Mouse (Mus musculus) heart, embryonic 13.5 days (tissue): ENCODE results near the gene Tespa1. TPM values are rescaled to one million over a fixed set of nuclear protein-coding genes. Genes with fewer than 3 reads are reported as not detected.
"Not testable (repeated sequence)": the region's sequence is repeated elsewhere in the genome, so short reads cannot be mapped to it uniquely, and the experiment has no call there.

Source experiments
- ATAC-seq: fragments of 200-750 bp; cut with Nextera tagmentation; 2 replicates; pipeline ENCODE4 v1.8.0; 2017; ENCODE audit warnings: moderate TSS enrichment; ENCODE audit not compliant: insufficient number of reproducible peaks, low FRiP score, low TSS enrichment; ENCODE audit errors: extremely low read depth
- H3K27ac ChIP-seq: fragments of 300-500 bp; sonication (generic); replicated peaks from 2 replicates; pipeline ENCODE4 v1.5.1; 2015; ENCODE audit warnings: moderate library complexity, mild to moderate bottlenecking, inconsistent platforms
- H3K27me3 ChIP-seq: fragments of 300-500 bp; sonication (generic); replicated peaks from 2 replicates; pipeline ENCODE4 v1.6.1; 2015; ENCODE audit warnings: mild to moderate bottlenecking, inconsistent platforms
- H3K36me3 ChIP-seq: fragments of 300-500 bp; sonication (generic); 2 replicates; pipeline ENCODE4 v1.6.1; 2015; ENCODE audit warnings: mild to moderate bottlenecking, inconsistent platforms
- H3K4me1 ChIP-seq: fragments of 300-500 bp; sonication (generic); 2 replicates; pipeline ENCODE4 v1.6.1; 2015; ENCODE audit warnings: inconsistent platforms
- H3K4me2 ChIP-seq: fragments of 300-500 bp; sonication (generic); 2 replicates; pipeline ENCODE4 v1.6.1; 2015; ENCODE audit warnings: inconsistent platforms, mild to moderate bottlenecking, moderate library complexity
- H3K4me3 ChIP-seq: fragments of 300-500 bp; sonication (generic); 2 replicates; pipeline ENCODE4 v1.5.1; 2015; ENCODE audit warnings: moderate library complexity, mild to moderate bottlenecking, inconsistent platforms
- H3K9ac ChIP-seq: fragments of 300-500 bp; sonication (generic); 2 replicates; pipeline ENCODE4 v1.6.1; 2015; ENCODE audit warnings: inconsistent platforms, mild to moderate bottlenecking, moderate library complexity
- H3K9me3 ChIP-seq: fragments of 300-500 bp; sonication (generic); 2 replicates; pipeline ENCODE4 v1.6.1; 2016; ENCODE audit warnings: inconsistent platforms
- WGBS: fragments of 180-500 bp; shearing (Covaris S2); methylation state at CpG from one replicate; pipeline ENCODE4 v1.1.7; 2015; ENCODE audit warnings: mixed read lengths; 5-methylcytosine and 5-hydroxymethylcytosine counted together
- polyA plus RNA-seq: library from polyadenylated mRNA; unstranded; fragments of >200 nt; fragmentation: Nextera tagmentation; extraction: Ambion mirVana; gene quantifications from 2 replicates; pipeline ENCODE4 v1.2.1, GENCODE M21; 2015

Gene Tespa1
- polyA plus RNA-seq, result 0.28 and 0.34 TPM in 2 replicates

DNA sequence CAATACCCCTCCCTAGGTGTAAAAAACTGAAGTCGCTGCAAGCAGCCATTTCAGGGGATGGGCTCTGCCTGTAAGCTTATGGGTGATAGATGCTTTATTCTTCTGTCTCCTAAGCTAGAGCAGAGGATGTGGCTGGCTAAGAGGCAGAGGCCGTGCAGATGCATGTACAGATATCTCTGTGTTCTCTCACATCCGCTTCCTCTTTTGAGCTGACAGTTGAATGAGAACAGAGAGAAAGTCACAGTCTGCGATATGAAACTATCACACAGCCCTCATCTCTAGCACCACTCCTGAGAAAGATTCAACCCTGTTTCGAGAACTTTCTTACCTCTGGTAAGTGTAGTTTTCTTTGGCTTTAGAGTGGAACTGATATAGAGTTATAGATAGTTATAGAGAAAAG is at the start of gene Tespa1:
Gene Tespa1, plus strand, starts transcription at position 234 of the 400 bp plus-strand sequence.
- no peaks in the 10 kb centered on the region for H3K9me3 ChIP-seq
- no peaks in the 10 kb centered on the region for H3K36me3 ChIP-seq
- H3K27ac ChIP-seq, result no peak within 1 kb of the TSS
- 65% methylated on average over 5 of the region's 5 CpGs for whole genome bisulfite sequencing
- no peaks in the 10 kb centered on the region for H3K27me3 ChIP-seq
- ATAC-seq, result no peak
- no peak within 1 kb of the TSS for H3K9ac ChIP-seq
- no peak within 1 kb of the TSS for H3K4me3 ChIP-seq
- H3K4me2 ChIP-seq, result no peak within 1 kb of the TSS
- H3K4me1 ChIP-seq, result no peaks in the 10 kb centered on the region

DNA sequence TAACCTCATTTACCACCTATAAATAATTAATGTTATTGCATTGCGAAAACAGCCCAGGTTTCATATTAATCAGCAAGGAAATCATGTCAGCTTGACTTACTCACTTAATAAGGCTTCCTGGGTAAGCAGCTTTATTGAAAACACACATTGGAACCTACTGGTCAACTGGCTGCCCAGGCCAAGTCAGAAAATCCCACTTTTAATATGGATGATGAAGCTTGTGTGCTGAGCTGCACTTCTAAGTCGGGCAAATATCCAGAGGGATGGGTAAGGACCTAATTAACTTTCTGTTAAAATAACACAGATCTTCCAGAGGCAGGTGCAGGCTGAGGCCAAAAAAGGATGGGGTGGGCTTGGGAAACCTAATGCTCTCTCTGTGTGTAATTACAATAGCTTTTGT is 46.9 kb upstream of the Tespa1 start:
- ATAC-seq, result no peak
- no peak overlapping the region for H3K4me2 ChIP-seq
- H3K4me3 ChIP-seq, result no peak overlapping the region
- H3K27me3 ChIP-seq, result no peaks in the 10 kb centered on the region
- no peaks in the 10 kb centered on the region for H3K36me3 ChIP-seq
- H3K4me1 ChIP-seq, result no peaks in the 10 kb centered on the region
- no peak overlapping the region for H3K9ac ChIP-seq
- H3K9me3 ChIP-seq, result no peaks in the 10 kb centered on the region
- 49% methylated on average over 2 of the region's 2 CpGs for WGBS
- no peak overlapping the region for H3K27ac ChIP-seq

DNA sequence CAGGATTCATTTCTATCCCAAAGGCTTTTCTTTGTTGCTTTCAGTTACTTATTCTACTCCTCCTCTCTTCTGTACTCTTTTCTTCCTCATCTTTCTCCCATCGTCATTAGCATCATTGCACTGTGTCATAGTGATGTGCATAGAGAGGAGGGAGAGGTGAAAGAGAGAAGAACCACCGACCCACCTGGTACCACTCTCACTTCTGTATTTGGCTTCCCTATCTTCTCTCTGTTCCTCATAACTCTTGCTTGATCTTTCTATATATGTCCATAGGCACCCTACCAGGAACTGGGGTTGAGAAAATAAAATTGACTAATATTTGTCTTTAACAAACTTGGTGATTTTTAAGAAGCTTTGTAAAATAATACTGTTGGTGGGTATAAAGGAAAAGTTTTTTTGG is 46.2 kb upstream of the Tespa1 start:
- ATAC-seq, result no peak
- H3K4me1 ChIP-seq, result no peaks in the 10 kb centered on the region
- H3K9me3 ChIP-seq, result no peaks in the 10 kb centered on the region
- no peaks in the 10 kb centered on the region for H3K27me3 ChIP-seq
- H3K4me2 ChIP-seq, result no peak overlapping the region
- H3K9ac ChIP-seq, result no peak overlapping the region
- H3K4me3 ChIP-seq, result no peak overlapping the region
- no peak overlapping the region for H3K27ac ChIP-seq
- 74% methylated on average over 2 of the region's 2 CpGs for WGBS
- H3K36me3 ChIP-seq, result no peaks in the 10 kb centered on the region

GRCm38 (mm10) chr10:130280066-130280465 is 42.6 kb upstream of the Tespa1 start, which contains the start of gene Neurod4:
TSS of gene Neurod4 (minus strand) at chr10:130280240.
- Histone ChIP-seq H3K4me1 (no peaks in the 10 kb centered on the region), H3K4me3 (no peak within 1 kb of the TSS), H3K27ac (no peak within 1 kb of the TSS), H3K36me3 (no peaks in the 10 kb centered on the region), H3K9ac (no peak within 1 kb of the TSS), H3K4me2 (no peak within 1 kb of the TSS), H3K27me3 (no peaks in the 10 kb centered on the region), H3K9me3 (no peaks in the 10 kb centered on the region)
- WGBS, result 2% methylated on average over 7 of the region's 7 CpGs
- ATAC-seq, result peak; percentile 73

- H3K4me2 ChIP-seq, result no peak overlapping the region
- no peak overlapping the region for H3K27ac ChIP-seq
- no peaks in the 10 kb centered on the region for H3K4me1 ChIP-seq
- H3K4me3 ChIP-seq, result no peak overlapping the region
- H3K9me3 ChIP-seq, result no peaks in the 10 kb centered on the region
- H3K36me3 ChIP-seq, result no peaks in the 10 kb centered on the region
- H3K27me3 ChIP-seq, result no peaks in the 10 kb centered on the region
- ATAC-seq, result no peak
- H3K9ac ChIP-seq, result no peak overlapping the region
- WGBS, result 52% methylated on average over 1 of the region's 1 CpGs
Observed at GRCm38 (mm10) chr10:130281982-130282449, 40.7 kb upstream of the Tespa1 start.

- WGBS, result 47% methylated on average over 1 of the region's 1 CpGs
Observed at GRCm38 (mm10) chr10:130287201-130287600, 35.5 kb upstream of the Tespa1 start.

GRCm38 (mm10) chr10:130288007-130288406 is 34.7 kb upstream of the Tespa1 start:
- 52% methylated on average over 3 of the region's 3 CpGs for WGBS
- Histone ChIP-seq H3K36me3 (no peaks in the 10 kb centered on the region), H3K9ac (no peak overlapping the region)

More at GRCm38 (mm10) chr10:130287201-130287600, 35.5 kb upstream of the Tespa1 start:
- H3K4me1 ChIP-seq, result no peaks in the 10 kb centered on the region
- H3K27me3 ChIP-seq, result no peaks in the 10 kb centered on the region
- no peak for ATAC-seq
- no peak overlapping the region for H3K9ac ChIP-seq
- H3K27ac ChIP-seq, result no peak overlapping the region
- H3K9me3 ChIP-seq, result no peaks in the 10 kb centered on the region
- no peak overlapping the region for H3K4me2 ChIP-seq
- no peaks in the 10 kb centered on the region for H3K36me3 ChIP-seq
- H3K4me3 ChIP-seq, result no peak overlapping the region

GRCm38 (mm10) chr10:130293741-130294408 is 28.8 kb upstream of the Tespa1 start:
- H3K36me3 ChIP-seq, result no peaks in the 10 kb centered on the region
- no peak overlapping the region for H3K4me3 ChIP-seq
- H3K27ac ChIP-seq, result no peak overlapping the region
- 21% methylated on average over 3 of the region's 3 CpGs for WGBS
- no peak overlapping the region for H3K9ac ChIP-seq
- no peak overlapping the region for H3K4me2 ChIP-seq
- ATAC-seq, result no peak
- no peaks in the 10 kb centered on the region for H3K9me3 ChIP-seq
- H3K27me3 ChIP-seq, result no peaks in the 10 kb centered on the region
- no peaks in the 10 kb centered on the region for H3K4me1 ChIP-seq

More at GRCm38 (mm10) chr10:130288007-130288406, 34.7 kb upstream of the Tespa1 start:
- no peaks in the 10 kb centered on the region for H3K27me3 ChIP-seq
- H3K4me2 ChIP-seq, result no peak overlapping the region
- H3K4me3 ChIP-seq, result no peak overlapping the region
- H3K4me1 ChIP-seq, result no peaks in the 10 kb centered on the region
- no peak overlapping the region for H3K27ac ChIP-seq
- no peak for ATAC-seq
- no peaks in the 10 kb centered on the region for H3K9me3 ChIP-seq

GRCm38 (mm10) chr10:130298748-130299147 is 23.9 kb upstream of the Tespa1 start:
- not testable (repeated sequence) for H3K27me3 ChIP-seq, H3K4me1 ChIP-seq, H3K9me3 ChIP-seq, H3K36me3 ChIP-seq, H3K4me3 ChIP-seq, ATAC-seq, H3K4me2 ChIP-seq, H3K27ac ChIP-seq, H3K9ac ChIP-seq
- 12% methylated on average over 4 of the region's 4 CpGs for WGBS

DNA sequence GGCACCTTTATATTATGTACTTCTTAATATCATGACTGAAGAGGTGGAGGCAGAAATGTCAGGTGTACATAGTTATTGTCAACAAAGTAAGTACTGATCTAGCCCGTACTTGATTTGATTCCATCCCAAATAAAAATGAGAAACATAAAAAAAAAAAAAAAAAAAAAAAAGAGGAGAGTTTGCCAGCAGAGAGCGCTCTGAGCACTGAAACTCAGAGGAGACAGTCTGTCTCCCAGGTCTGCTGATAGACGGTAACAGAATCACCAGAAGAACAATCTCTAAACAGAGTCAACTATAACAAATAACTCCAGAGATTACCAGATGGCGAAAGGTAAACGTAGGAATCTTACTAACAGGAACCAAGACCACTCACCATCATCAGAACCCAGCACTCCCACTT is 18.5 kb upstream of the Tespa1 start:
- H3K4me3 ChIP-seq, H3K4me2 ChIP-seq, H3K27ac ChIP-seq, H3K4me1 ChIP-seq, ATAC-seq, H3K9me3 ChIP-seq, H3K36me3 ChIP-seq, H3K9ac ChIP-seq, H3K27me3 ChIP-seq: not testable (repeated sequence)
- WGBS, result 80% methylated on average over 3 of the region's 5 CpGs

DNA sequence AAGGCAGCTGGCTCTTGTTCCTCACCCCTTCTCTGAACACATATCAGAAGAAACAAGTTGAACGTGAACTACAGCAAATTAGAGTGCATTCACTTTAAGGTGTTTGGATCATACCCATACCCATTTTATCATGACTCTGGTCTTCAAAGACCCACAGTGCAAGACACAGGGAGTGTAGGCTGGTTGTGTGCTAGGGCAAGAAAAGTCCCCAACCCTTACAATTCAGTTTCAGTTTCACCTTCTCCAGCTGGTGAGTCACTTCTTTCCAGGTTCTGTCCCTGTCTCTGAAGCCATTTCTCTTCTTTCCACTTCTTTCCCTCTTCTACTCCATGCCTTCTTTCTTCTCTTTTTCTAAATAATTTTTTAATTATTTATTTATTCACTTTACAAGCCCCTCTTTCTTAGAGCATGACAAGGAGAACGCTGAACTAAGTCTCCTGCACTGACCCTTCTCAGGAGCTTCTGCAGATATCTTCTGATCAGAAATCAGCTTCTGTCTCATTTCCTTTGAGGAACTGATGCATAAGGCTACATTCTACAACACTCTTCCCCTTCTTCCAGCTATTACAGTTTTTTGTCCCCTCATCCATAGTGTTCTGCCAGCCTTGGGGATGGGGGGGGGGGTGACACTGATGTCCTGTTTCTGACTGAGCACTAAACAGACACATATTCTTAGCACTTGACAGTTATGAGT is 11.0 kb upstream of the Tespa1 start:
- Histone ChIP-seq H3K27ac (no peak overlapping the region), H3K36me3 (no peaks in the 10 kb centered on the region), H3K9ac (no peak overlapping the region), H3K4me3 (no peak overlapping the region), H3K27me3 (no peaks in the 10 kb centered on the region), H3K4me2 (no peak overlapping the region), H3K4me1 (no peaks in the 10 kb centered on the region), H3K9me3 (no peaks in the 10 kb centered on the region)
- no peak for ATAC-seq
- 79% methylated on average over 2 of the region's 2 CpGs for WGBS

DNA sequence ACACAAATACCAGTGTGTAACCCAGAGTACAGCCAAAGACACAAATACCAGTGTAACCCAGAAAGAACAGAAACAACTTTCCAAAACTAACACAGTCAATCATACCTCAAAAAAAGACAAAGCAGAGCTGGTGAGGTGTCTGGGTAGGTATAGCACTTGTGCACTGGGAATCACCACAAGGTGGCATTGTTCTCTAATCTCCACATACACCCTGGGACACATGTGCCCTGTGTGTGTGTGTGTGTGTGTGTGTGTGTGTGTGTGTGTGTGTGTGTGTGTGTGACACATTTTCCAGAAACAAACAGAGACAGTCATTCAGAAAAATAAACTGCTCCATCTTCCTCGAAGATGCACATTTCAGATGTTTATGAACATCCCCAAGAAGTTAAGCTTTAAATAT is 9.1 kb upstream of the Tespa1 start:
- no peak for ATAC-seq
- no peaks in the 10 kb centered on the region for H3K36me3 ChIP-seq
- no peaks in the 10 kb centered on the region for H3K4me1 ChIP-seq
- no peaks in the 10 kb centered on the region for H3K9me3 ChIP-seq
- H3K4me3 ChIP-seq, result no peak overlapping the region
- no peak overlapping the region for H3K27ac ChIP-seq
- H3K4me2 ChIP-seq, result no peak overlapping the region
- WGBS, result 61% methylated on average over 1 of the region's 1 CpGs
- no peak overlapping the region for H3K9ac ChIP-seq
- no peaks in the 10 kb centered on the region for H3K27me3 ChIP-seq
